Mouse (Mus musculus) right cerebral cortex, postnatal 36 days (tissue): ENCODE data around the gene Banp.

Source experiments
- DNase-seq, 2 experiments: peaks; one replicate each; pipeline ENCODE4 v3.0.0; 2022; ENCODE audit warnings: low spot score in 2 of 2, mixed read lengths in 1 of 2

Gene Banp

DNA sequence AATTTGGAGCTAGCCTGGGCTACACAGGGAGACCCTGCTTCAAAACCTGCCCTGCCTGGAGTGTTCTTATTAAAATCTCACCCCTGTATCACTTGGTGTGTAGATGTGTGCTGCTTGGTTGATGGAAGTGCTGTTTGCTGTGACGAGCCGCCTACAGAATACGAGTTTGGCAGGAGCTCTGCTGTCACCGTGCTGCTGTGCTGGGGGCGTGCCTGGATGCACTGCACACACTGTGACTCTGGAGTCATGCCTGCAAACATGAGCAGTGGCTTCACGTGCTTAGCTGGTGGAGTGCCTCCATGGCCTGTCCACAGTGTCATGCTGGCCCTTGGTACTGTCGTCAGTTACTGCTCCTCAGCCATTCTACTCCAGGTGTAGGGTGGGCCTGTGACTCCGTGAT, 109.4 kb downstream of the Banp start:
- peak; percentile 56 to 72 for DNase-seq

DNA sequence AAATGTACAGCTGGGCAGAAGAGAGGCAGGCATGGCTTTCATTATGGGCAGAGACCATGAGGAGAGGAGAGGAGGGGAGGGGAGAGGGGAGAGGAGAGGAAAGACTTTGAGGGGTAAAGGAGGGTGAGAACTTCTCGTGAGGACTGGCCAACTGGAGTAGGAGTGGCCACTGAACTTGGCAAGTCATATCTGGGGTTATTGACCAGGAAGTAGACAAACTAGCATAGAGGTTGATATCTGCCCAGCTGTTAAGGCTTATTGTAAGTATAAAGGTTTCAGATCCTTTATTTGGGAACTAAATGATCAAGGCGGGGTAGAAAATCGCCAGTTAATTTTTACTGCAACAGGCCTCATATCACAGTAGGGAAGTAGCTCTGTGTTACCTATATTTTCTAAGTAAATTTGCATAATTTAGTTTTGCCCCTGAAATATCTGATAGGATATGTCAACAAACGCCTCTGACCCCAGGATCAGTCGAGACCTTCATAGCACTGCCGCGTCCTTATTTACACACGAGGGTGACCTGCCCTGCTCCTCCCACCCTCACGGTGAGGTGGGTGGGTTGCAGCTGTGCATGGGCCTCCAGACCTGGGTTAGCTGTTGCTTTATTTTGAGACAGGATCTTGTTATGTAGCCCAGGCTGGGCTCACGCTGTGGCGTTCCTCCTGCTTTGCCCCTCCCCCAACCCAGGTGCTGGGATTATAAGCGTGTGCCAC, 113.1 kb downstream of the Banp start:
- no peak for DNase-seq

DNA sequence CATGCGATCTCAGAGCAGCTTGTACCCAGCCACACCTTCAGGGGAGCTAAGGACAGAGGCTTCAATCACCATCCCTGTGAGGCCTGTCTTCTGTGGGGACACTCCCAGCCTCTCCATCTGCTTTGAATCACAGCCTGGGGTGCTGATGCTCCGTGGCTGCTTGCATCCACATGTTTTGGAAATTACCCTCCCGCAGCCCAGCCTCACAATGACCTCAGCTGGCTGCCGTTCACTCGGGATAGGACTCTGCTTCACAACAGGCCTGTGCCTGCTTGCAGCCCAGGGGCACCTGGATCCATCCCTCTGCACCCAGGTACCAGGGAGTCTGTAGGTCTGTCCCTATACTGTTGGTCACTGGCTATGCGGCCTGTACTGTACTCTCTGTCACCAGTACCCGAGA, 114.8 kb downstream of the Banp start:
- no peak for DNase-seq

DNA sequence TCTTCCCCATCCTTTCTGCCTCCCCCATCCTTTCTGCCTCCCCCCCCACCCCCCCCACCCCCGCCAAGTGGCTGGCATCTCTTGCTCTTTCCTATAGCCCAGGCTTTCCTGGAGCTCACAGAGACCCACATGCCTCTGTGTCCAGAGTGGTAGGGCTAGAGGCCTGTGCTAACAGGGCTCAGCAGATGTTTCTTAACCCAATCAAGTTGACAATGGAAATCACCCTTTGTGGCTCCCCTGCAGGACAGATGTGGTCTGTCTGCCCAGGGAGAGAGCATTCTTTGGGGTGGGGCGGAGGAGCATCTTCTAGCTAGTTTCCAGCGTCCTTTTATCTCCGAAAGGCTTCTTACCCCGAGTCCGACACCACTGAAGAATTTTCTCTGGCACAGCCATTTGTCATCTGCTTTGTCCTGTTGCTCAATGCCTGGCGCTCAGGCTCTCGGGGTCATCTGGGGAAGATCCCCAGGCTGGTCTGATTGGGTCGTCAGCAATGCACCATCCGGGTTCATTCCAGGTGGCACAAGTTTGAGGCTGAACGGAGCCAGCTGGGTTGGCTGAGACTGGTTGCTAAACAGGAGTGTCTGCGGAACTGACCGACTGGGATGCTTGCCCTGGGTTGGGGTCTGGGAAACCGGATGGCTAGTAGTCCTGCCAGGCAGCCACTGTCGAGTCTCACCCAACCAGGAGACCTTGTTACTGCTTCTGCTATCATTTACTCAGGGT, 118.4 kb downstream of the Banp start:
- DNase-seq = no peak

DNA sequence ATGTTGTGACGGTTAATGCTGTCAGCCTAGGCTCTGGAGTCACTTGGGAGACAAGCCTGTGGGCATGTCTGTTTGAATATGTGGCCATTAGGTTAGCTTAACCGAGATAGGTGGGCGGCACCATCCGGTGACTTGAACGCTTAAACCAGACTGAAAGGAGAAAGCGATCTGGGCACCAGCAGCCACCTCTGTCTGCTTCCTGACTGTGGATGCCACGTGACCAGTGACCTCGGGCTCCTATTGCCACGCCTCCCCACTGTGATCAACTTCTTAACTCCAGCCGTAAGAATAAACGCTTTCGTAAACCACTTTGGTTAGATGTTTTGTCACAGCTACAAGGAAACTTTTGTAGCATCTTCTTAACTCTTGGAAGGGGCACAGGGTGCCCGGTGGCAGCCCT, 119.1 kb downstream of the Banp start:
- DNase-seq = no peak

DNA sequence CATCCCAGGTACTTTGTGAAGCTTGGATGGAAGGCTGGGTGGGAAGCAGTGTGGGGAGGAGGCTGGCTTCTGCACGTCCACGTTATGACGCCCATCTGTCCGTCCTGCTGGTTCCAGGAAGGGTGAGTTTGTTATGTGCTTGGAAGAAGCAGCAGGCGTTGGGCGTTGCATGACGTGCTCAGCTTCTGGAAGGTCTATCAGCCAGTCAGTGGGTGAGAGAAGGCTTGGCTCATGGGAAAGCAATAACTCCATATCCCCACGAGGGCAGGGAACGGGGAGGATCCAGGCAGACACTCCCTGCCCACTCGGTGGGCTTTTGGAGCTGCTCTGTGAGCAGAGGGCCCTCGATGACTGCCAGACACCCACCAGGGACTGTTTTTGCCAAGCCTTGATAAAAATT, 119.7 kb downstream of the Banp start:
- DNase-seq = peak; percentile 32 to 45

DNA sequence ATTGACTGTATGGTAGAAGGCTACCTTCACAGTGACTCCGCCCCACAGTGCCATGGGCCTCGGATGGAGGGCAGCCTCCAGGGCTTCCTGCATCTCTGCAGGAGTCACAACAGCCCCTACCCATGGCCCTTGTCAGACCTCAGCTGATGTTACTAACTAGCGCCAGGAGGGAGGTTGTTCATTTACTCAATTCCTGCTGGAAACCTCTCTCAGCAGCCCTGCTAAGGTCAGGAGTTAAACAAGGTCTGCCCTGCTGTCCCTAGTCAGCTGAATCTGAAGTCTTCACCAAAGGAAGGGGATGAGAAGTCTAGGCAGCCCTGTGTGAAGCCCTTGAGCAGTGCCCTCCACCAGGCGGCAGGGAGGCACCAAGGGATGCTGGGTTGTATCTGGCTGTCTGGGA, 121.6 kb downstream of the Banp start:
- no peak for DNase-seq

DNA sequence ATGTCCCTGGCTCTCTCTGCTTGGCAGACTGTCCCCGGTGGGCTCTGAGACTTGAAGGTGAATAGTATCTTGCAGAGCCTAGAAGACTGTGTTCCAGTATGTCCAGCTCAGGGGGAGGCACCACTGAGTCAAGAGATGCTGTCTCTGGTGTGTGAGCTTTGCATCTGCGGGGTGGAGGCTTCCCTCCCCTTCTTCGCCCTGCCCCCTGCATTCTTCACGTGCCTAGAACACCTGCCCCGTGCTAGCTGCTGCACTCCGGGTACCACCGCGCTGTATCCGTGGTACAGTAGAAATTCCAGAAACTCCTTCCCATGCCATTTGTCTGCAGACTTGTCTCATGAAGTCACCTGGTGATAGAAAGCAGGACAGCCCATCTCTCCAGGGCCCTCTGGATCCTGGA, 124.4 kb downstream of the Banp start:
- no peak for DNase-seq

DNA sequence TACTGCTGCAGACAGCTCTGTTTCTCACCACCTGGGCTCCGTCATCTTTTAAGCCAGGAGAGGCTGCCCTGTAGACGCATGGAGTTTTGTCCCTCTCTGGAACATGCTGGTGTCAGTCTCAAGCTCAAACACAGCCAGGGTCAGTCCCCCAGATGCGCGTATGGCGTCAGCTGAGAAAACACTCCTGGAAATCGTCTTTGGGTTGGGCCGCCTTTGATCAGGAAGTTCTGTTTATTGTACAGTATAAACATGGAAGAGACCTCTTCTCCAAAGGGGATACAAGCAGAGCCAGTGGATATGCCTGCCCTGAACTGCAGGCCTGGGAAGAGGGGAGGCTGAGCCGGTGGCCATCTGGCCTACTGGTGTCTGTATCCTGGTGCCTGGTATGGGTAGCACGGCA, 124.9 kb downstream of the Banp start:
- DNase-seq = no peak

DNA sequence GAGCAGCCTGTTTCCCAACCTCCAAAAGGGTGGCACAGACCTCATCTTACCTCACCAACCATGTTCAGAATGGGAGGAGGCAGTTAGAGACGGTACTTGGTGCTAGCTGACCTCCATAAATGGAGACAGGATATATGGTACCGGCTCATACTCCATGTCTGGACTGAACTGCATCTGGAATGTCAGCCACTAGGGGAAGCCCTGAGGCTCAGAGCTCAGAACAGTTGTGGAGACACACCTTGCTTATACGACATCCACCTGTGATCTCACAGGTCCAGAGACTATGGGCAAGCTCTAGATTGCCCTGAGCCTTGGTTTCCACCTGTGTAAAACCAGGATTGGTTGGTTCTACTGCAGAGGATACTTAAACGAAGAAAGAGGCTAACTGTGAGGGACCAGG, 125.4 kb downstream of the Banp start:
- no peak for DNase-seq

DNA sequence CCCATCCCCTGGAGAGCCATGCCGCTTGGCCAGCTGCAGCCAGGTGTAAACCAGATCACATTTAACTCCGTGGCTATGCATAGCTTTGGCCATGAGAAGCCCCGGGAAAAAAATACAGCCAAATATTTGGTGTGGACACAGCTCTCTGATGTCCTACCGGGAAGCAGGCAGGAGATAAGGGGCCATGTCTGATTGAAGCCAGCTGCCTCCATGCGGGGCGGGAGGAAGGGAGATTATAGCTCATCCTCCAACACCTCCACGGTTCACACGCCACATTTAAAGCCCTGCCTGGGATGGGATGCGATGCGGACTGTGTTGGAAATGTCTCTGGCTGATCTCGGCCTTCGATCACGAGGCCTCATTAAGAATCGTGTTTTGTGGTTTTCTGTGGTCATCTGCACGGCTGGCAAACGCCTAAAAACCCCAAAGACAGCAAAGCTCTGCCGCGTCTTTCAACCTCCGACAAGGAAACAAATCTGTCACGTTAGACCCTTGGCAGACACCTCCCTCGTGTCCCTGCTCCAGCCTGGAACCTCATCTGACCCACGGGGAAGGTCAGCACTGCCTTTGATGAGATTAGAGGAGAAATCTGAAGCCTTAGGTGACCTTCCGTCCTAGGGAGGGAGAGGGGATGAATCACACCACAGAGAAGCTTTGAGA, 126.8 kb downstream of the Banp start:
- DNase-seq = no peak

DNA sequence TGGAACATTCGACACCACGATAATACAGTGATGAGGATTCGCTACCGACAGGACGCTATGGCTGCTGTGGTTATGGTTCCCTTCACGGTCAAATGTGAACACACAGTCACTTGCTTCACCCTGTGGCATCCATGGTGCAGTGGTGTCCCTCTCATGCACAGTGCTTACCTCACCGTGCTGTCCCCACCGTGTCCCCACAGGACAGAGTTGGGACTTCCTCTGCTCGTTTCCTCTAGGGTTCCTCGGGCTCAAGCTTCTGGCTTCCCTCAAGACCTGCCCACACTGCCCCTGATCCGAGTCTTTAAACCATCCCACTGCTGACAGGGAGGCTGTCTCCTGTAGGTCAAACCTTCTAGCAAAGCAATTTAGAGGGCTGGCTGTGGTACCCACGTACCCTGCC, 128.8 kb downstream of the Banp start:
- DNase-seq = no peak
